Mouse (Mus musculus) megakaryocyte-erythroid progenitor cell, adult 5-6 weeks (primary cell): Measurements from ENCODE around the gene Mgme1. TPM values are rescaled to one million over a fixed set of nuclear protein-coding genes. Genes with fewer than 3 reads are reported as not detected.

Experiments
- ATAC-seq: replicated peaks from 2 replicates; pipeline ENCODE4 v1.8.0; 2016; ENCODE audit warnings: mild to moderate bottlenecking, inconsistent platforms; ENCODE audit not compliant: severe bottlenecking, poor library complexity, low FRiP score, low TSS enrichment
- total RNA-seq, 2 experiments: library from RNA; stranded (forward) in 1 of 2; stranded (reverse) in 1 of 2; fragments of 200-1000, 215-1000 nt in 1 of 2; fragments of >200 nt in 1 of 2; fragmentation: Nextera tagmentation in 1 of 2; gene quantifications; 2 replicates each; pipeline ENCODE4 v1.2.3; 2014 to 2017

The Mgme1 gene
- total RNA-seq, 2 experiments from 2014 or later: 16.1 to 24.7 TPM

DNA sequence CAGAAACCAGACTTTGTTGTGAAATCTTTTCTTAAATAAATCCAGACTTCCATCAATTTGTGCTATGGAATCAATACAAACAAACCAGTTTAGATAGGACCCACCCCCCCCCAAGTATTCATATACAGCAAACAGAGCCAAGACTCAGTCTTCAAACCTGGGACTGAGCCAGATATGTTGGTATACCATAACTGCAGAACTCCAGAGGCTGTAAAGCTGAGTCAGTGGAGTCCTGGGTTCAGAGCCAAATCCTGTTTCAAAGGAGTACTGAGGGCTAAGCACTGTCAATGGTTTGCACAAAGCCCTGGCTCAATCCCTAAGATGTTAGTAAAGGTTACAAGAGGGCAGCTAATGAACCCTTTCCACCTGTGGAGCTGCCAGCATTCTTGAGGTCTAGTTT lies 20.4 kb upstream of the Mgme1 start:
- no peak for ATAC-seq

DNA sequence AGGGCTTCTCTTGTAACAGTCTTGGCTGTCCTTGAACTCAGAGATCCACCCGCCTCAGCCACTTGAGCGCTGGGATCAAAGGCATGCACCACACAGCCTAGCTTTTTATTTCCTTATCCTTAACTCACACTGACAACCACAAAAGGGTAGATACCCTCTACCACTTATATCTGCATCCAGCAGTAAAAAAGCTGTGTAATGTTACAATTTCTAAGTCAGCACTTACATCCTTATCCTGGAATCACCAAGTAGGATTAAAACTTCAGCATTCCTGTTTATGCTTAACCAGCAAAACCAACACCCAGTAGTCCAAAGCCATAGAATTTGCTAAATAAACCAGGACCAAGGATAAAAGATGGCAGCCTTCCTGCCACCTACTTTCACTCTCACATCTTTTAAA lies 7.6 kb upstream of the Mgme1 start:
- ATAC-seq: peak; percentile 37

DNA sequence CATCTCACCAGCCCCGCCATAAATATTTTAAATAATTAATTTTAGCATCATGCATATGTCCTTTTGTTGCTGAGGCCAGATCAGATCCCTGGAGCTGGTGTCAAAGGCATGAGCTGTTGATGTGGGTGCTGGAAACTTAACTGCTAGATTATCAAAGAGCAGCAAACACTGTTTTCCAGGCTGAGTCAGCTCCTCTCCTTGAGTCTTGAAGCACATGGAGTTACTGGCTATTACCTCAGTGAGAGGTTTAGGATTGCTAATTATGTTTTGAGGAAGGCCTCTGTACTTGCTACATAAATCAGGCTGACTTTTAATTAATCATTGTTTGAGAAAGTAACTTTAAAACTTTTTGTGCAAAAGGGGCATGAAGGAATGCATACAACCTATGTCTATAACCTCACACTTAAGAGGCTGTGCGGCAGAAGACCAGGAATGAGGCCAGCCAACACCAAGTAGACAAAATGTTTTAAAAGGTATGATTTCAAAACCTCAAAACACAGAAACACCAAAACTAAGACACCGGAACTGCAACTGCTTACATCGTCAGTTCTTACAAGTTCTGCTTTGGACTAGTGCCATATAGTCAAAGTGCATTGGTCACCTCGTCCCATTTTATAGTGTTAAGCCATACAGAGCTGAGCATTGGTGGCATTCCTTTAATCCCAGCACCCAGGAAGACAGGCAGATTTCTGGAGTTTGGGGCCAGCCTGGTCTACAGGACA lies 5.9 kb upstream of the Mgme1 start:
- ATAC-seq: no peak

DNA sequence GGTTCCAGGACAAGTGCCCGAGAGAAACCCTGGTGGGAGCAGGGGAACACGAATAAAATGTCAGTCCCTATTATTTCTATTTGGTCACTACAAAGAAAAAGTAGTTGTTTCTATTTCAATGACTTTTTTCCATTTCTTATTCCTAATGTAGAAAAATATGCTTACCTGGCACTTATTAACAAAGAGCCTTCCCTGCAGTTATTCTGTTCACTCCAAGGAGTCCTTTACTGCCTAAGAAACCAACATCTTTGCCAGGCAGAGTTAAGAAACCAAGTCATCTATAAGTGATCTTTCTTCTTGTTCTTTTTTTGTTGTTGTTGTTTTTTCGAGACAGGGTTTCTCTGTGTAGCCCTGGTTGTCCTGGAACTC lies 5.4 kb upstream of the Mgme1 start:
- ATAC-seq: no peak

DNA sequence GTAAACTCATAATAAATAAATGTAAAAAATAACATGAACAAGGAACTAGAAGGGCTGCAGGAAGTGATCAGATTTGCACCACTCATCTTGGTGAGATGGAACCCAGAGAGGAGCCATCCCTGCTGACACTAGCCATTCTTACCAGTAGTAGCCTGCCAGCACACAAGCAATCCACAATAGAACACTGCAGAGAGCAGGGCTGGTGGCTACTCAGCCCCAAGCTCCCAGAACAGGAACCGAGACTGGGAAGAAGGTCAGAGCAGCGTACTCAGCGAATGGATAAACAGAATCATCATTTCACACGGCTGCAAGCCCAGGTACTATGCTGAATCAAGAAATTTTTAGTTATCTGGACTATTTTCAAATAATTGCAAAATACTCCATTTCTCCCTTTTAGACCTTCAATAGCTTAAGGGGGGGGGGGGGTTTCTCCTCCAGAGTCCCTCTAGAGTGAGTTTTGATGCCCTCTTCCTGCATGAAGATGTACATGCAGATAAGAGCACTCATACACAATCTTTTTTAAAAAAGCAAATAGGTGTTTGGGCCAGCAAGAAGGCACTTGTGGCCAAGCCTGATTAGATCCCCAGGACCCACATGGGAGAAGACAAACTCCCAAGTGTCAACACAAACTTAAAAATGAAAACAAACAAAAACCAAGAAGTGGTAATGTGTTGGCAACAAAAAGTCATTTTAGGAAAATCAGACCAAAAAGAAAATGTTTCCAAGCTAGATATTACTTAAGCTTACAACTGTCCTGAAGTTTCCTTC lies 4.4 kb upstream of the Mgme1 start:
- ATAC-seq: no peak

DNA sequence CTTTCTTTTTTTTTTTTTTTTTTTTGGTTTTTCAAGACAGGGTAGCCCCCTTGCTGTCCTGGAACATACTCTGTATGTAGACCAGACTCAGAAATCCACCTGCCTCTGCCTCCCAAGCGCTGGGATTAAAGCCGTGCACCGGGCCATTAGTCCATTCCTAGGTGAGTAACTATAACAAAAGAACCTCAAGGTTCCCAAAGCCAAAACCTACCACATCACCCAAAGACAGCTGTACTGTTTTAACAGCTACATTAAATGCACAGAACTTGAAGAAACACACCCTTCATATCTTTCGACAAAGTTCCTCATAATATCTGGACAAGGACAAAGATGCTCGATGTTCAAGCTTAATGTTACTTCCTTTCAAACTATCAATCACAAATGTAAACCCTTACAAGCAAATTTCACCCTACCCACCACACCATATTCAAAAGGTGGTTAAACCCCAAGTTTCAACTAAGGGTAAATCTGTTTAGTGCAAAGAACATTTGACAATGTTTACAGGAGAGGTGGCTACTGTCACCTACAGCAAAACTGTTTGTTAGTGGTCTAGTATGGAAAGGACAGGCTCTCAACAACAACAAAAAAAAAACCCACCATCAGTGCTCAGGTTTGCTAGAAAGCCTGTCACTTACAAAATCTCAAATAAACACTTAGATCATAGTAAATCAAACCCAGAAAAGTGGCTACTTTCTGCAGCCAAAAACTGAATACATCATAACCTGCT lies 3.3 kb upstream of the Mgme1 start:
- no peak for ATAC-seq

DNA sequence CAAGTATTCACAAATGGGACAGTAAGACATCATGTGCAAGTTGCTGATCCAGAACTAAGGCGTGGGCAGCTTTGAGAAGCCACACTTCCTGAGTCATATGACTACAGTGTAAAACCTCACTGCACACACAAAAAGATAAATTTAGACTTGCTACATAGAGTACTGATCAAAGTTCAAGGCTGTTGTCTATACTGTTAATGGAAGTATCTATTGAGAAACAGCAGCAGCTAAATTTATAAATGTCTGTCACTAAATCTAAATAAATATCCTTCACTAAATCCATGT lies 2.8 kb upstream of the Mgme1 start:
- ATAC-seq: no peak

DNA sequence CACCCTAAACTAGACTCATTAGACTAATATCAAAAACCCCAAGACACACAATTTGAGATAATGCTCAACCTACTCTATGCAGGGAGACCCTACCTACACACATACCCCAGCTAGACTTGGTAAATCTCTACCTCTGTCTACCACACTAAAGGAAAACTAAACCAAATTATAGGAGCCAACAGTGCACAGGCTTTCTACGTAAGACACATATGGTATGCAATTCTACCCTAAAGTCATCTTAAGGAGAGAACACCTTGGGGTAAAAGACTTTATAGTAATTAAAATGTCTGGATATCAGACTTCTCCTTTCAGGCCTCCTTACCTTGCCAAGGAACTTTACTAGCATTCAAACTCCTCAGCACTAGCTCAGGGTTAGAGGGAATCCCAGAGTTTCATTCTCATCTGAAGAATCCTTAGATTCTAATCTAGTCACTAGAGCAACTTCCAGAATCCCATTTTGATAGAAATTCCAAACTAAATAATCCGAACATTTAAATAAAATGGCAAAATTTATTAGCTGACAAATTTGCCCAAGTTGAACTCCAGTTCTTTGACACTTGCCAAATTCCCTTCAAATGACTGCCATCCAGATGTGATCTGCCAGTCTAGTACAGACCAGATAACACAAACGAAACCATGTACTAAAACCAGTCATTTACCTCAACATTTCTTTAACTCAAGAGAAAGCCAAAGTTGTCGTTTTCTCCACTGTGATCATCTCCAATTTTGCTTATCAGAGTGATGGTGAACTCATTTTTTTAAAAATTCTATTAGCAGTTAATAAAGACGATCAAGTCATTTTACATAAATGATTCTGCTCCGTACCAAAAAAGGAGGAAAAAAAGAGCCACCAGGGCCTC lies 1.8 kb upstream of the Mgme1 start:
- ATAC-seq: no peak

DNA sequence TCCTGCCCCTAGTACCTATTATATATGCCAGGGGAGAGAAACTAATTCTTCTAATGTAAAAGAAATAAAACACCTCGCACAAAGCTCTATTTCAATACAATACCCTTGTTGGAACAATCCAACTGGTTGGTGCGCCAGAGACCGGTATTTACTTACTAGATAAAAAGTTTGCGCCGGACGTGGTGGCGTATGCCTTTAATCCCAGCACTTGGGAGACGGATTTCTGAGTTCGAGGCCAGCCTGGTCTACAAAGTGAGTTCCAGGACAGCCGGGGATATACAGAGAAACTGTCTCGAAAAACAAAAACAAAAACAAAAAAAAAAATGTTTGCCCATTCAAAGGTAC lies 1.2 kb upstream of the Mgme1 start:
- no peak for ATAC-seq

DNA sequence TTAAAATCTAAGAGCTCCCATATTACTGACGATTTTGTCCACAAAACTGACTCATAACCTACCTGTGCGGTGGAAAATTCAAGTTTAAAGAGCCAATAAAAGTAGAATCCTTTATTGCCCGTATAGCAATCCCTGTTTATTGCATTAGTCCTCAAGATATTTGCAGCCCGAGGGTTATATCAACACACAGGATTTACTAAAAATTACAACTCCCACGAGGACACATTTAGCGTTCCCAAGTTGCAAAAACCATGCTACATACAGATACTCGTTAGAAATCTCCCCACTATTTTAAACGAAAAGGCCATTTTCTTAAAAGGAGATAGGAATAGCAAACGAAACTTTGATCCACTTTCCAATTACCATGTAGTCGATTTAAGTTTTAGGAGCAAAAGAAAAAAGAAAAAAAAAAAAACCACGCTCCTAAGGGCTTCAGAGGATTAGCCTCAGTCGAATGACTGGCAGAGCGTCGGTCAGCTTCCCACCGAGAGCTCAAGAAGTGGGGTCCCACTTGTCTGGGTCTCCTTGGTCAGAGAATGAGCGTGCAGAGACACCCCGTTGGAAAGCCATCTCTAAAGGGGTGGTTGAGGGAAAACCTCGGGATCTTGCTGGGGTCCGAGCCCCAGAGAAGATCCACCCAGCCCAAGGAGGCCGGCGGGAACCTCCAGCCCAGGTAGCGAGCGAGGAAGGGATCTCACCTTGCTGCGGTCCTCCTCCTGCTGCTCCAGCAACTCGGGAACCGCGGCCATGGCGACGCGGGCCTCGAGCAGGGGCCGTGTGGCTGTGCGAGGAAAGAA lies 586 bp upstream of the Mgme1 start:
- peak; percentile 3; the same call in 1 of the 2 replicates for ATAC-seq

DNA sequence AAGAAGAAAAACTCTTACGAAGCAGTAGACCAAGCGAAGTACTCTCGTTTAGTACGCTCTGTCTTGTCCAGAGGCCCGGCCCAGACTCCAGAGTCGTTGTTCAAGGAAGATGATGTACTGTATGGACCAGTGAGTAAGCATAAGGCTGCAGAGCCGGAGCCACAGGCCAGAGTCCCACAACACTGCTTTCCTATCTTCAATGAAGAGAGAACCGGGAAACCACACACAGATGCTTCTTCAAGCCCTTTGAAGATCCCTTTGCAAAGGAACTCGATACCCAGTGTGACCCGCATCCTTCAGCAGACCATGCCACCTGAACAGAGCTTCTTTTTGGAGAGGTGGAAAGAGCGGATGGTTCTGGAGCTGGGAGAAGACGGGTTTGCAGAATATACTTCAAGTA lies 1.6 kb downstream of the Mgme1 start:
- ATAC-seq: no peak

DNA sequence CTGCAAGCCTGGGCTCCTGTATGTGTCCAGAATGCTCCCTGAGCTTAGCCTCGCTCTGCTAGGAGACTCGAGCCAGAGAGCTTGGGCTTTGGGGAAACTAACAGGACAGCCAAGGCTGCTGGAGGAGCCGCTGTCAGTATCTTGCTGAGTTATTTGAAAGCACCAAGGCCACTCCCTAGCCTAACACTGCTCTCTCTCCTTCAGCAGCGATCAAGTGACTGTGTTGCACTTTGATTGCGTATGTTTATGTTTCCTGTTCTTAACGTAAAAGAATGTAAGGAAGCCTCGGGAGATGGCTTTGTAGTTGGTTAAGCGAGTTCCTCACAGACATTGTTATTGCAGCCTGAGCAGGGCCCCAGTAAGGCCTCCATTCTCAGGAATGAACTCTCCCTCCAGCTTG lies 4.3 kb downstream of the Mgme1 start:
- no peak for ATAC-seq

DNA sequence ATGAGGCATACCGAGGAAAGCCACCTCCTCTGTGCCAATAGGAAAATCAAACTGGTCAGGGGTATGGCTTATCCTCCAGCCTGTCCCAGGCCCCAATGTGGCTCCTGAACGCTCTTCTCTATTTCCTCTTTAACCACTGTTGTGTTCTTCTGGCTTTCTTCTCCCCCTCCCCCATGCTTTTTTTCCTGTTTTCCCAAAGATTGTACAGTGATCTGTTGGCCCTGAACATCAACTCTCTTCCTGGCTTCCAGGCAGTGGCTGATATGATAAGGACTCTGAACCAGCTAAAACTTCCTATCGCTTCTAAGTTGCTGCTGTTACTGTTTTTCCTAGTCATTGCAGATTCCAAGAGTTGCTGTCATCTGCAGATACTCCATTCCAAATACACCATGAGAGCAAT lies 6.4 kb downstream of the Mgme1 start:
- no peak for ATAC-seq

DNA sequence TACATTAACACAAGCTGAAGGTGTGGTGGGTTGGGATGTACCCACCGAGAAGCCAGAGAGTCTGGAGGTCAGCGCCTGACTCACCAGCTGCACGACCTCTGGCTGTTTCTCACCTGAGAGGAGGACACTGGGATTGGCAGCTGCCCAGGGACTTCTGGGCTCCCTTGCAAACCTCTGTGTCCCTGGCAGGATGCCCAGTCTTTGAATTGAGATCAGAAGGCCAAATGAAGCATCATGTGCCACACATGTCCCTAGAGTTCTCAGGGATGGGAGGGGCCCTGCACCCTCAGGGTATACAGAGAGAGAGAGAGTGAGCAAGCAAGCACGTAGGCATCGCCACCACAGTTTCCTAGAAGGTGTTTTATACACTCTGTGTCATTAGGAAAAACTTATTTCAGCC lies 9.3 kb downstream of the Mgme1 start:
- peak; percentile 73 for ATAC-seq

DNA sequence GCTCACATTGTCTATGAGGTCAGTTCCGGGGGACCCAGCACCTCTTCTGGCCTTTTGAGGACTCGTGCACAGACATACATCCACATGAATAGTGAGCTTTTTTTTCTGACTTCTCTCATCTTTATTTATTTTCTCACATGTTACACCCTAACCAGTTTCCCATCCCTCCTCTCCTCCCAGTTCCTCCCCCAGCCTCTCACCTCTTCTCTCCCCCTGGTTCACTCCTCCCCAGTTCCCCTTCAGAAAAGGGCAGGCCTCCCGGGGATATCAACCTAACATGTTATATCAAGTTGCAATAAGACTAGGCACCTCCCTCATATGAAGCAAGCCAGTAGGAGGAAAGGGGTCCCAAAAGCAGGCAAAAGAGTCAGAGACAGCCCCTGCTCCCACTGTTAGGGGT lies 10.1 kb downstream of the Mgme1 start:
- ATAC-seq: no peak

DNA sequence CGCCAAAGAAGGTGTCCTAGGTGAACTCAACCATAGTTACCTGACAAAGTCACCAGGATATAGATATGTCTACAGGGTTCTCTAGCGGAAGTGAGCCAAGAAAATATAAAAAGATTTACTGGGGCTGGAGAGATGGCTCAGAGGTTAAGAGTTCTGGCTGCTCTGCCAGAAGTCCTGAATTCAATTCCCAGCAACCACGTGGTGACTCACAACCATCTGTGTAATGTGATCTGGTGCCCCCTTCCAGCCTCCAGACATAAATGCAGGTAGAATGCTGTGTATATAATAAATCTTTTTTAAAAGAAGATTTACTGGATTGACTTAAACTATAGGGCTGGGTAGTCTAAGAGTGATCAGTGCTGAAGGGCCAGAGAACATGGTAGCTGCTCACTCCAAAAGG lies 11.0 kb downstream of the Mgme1 start:
- no peak for ATAC-seq

DNA sequence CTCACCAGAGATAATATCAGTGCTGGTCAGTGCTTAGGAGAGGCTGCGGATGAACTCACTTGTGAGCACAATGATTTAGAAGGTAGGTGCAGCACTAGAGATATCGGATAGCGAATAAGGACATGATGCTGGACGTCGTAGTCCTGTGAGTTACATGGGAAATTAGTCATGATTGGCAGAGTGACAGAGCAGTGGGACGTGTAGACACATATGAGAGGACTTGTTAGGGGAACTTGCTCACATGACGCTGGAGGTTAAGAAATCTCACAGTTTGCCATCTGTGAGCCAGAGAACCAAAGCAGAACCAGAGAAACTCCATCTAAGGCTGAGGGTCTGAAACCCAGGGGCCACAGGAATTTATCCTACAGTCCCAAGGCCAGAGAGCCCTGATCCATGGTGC lies 19.9 kb downstream of the Mgme1 start:
- no peak for ATAC-seq

DNA sequence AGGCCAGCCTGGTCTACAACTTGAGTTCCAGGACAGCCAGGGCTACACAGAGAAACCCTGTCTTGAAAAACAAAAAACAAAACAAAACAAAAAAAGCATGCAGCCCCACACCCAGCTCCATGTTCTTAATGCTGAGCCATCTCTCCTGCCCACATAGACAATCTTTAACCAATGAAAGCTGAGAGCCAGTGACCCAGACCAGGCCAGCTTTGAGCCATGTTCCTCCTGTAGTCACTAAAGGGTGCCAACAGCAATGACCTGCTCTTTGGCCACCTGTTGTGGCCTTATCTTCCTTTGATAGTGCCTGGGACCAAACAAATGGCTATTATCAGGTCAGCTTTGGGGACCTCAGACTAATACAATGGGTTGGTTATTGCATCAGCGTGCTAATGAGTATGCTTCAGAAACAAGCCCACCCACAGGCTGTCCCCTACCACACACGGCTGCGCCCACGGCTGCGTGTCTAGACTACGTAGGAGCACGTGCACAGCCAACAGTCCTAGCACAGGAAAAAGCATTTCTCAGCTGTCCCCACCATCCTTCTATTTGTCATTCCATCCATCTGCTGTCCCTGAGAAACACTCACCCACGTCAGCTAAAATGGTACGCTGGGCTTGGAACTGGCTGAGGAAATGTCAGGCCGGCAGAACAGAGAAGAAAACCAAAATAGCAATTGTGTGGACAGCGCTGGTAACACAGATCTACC lies 21.3 kb downstream of the Mgme1 start:
- no peak for ATAC-seq
